ENCODE assay signal across 16 mouse cellular contexts in genomic region chr6:115382712-115383111, GRCm38 (mm10). TPM values are rescaled to one million over a fixed set of nuclear protein-coding genes. Genes with fewer than 3 reads are reported as not detected.
DNase-seq lines count a peak whose midpoint lies in the region; ATAC-seq and TF ChIP-seq lines count a peak whose summit lies in the region.
"Had no signal": no experiment of that assay in that cellular context is flagged by ENCODE, and none has a peak within 500 bp of the region (broad histone marks: within the 10 kb centered on the region; RNA-seq: fewer than 3 reads in every experiment).

No protein-coding gene starts in this region.

- TF ChIP-seq CTCF in liver, postnatal 0 days (IDR thresholded peaks at IDR 0.05; ENCODE audit: low read depth), result no peak

- 46% methylated on average over 5 of the region's 5 CpGs for WGBS in heart, embryonic 11.5 days (ENCODE audit: insufficient replicate concordance)
- WGBS in liver, postnatal 0 days (ENCODE audit: insufficient replicate concordance), result 56% methylated on average over 5 of the region's 5 CpGs
- WGBS in liver, embryonic 12.5 days (ENCODE audit: insufficient replicate concordance), result 58% methylated on average over 5 of the region's 5 CpGs

- no peak for ATAC-seq in heart, embryonic 11.5 days (replicated peaks; ENCODE audit: insufficient number of reproducible peaks, low FRiP score, low TSS enrichment)
- peak; percentile 41; the same call in 1 of the 2 replicates for ATAC-seq in liver, postnatal 0 days
- ATAC-seq in liver, embryonic 12.5 days, result no peak
- ATAC-seq: midbrain, embryonic 13.5 days; Patski had no signal

- H3K4me2 ChIP-seq in heart, embryonic 11.5 days, result no peak overlapping the region
- no peak overlapping the region for H3K4me2 ChIP-seq in liver, postnatal 0 days (ENCODE audit: low read depth, low read length)
- no peak overlapping the region for H3K4me2 ChIP-seq in liver, embryonic 12.5 days
- H3K4me2 ChIP-seq: midbrain, embryonic 13.5 days had no signal

- H3K36me3 ChIP-seq in heart, embryonic 11.5 days (ENCODE audit: control insufficient read depth, insufficient read depth, low read length), result no peaks in the 10 kb centered on the region
- no peaks in the 10 kb centered on the region for H3K36me3 ChIP-seq in liver, postnatal 0 days (replicated peaks; ENCODE audit: insufficient read depth, low read length)
- H3K36me3 ChIP-seq in liver, embryonic 12.5 days, result no peaks in the 10 kb centered on the region
- H3K36me3 ChIP-seq: forebrain, embryonic 10.5 days; hindbrain, embryonic 10.5 days; midbrain, embryonic 13.5 days had no signal

- 0 out of 2 replicates have a peak, but pooled peaks have one; percentile 26 for TF ChIP-seq EP300 in liver, postnatal 0 days (IDR thresholded peaks at IDR 0.05; ENCODE audit: low read depth)

- H3K27me3 ChIP-seq in heart, embryonic 11.5 days (ENCODE audit: control insufficient read depth, insufficient read depth, low read length), result no peaks in the 10 kb centered on the region
- H3K27me3 ChIP-seq in liver, postnatal 0 days (ENCODE audit: insufficient read depth, low read length), result no peaks in the 10 kb centered on the region
- no peaks in the 10 kb centered on the region for H3K27me3 ChIP-seq in liver, embryonic 12.5 days (replicated peaks)
- H3K27me3 ChIP-seq: midbrain, embryonic 13.5 days; Patski had no signal

- DNase-seq in heart, adult 11 months, result peak; percentile 96
- no peak for DNase-seq in liver, postnatal 0 days
- DNase-seq in heart, postnatal 4 days, result peak; percentile 25
- no peak for DNase-seq in cerebellum, adult 9-10 months
- no peak for DNase-seq in embryo, embryonic 10.5 days (ENCODE audit: low spot score)
- DNase-seq: cerebellum, adult 2 months; gastrocnemius, postnatal 10 days; lung, postnatal 36 days; thymus, adult 18-20 months had no signal

- H3K9me3 ChIP-seq in heart, embryonic 11.5 days (replicated peaks; ENCODE audit: control insufficient read depth, low read length), result no peaks in the 10 kb centered on the region
- no peaks in the 10 kb centered on the region for H3K9me3 ChIP-seq in liver, postnatal 0 days (ENCODE audit: low read length)
- no peaks in the 10 kb centered on the region for H3K9me3 ChIP-seq in liver, embryonic 12.5 days (replicated peaks)
- H3K9me3 ChIP-seq: forebrain, embryonic 10.5 days; hindbrain, embryonic 10.5 days; midbrain, embryonic 13.5 days had no signal

- no peak overlapping the region for H3K4me3 ChIP-seq in heart, embryonic 11.5 days (ENCODE audit: low read depth, low read length)
- no peak overlapping the region for H3K4me3 ChIP-seq in liver, postnatal 0 days (ENCODE audit: low read depth, low read length)
- H3K4me3 ChIP-seq in liver, embryonic 12.5 days, result no peak overlapping the region
- H3K4me3 ChIP-seq in brown adipose tissue, adult 24 weeks (ENCODE audit: insufficient read depth, low read depth, low read length), result no peak overlapping the region
- H3K4me3 ChIP-seq: forebrain, embryonic 10.5 days; hindbrain, embryonic 10.5 days; midbrain, embryonic 13.5 days had no signal

- no peak overlapping the region for H3K27ac ChIP-seq in heart, embryonic 11.5 days (ENCODE audit: low read depth, low read length)
- no peak overlapping the region for H3K27ac ChIP-seq in liver, postnatal 0 days (ENCODE audit: low read depth)
- no peak overlapping the region for H3K27ac ChIP-seq in liver, embryonic 12.5 days
- H3K27ac ChIP-seq in brown adipose tissue, adult 24 weeks (replicated peaks; ENCODE audit: low read depth, low read length), result peak overlapping the region; percentile 53
- H3K27ac ChIP-seq: forebrain, embryonic 10.5 days; hindbrain, embryonic 10.5 days; midbrain, embryonic 13.5 days had no signal

- no peaks in the 10 kb centered on the region for H3K4me1 ChIP-seq in heart, embryonic 11.5 days (ENCODE audit: control insufficient read depth, insufficient read depth, low read length)
- 0 out of 2 replicates have a peak, but pooled peaks cover 3% of the 10 kb centered on the region for H3K4me1 ChIP-seq in liver, postnatal 0 days (ENCODE audit: insufficient read depth)
- no peaks in the 10 kb centered on the region for H3K4me1 ChIP-seq in liver, embryonic 12.5 days
- peaks cover 20% of the 10 kb centered on the region for H3K4me1 ChIP-seq in brown adipose tissue, adult 24 weeks (ENCODE audit: control insufficient read depth, insufficient read depth, insufficient read length, low read length)
- H3K4me1 ChIP-seq: forebrain, embryonic 10.5 days; hindbrain, embryonic 10.5 days; midbrain, embryonic 13.5 days had no signal

- H3K9ac ChIP-seq in heart, embryonic 11.5 days (ENCODE audit: low read depth, low read length), result no peak overlapping the region
- H3K9ac ChIP-seq in liver, postnatal 0 days (replicated peaks), result no peak overlapping the region
- H3K9ac ChIP-seq in liver, embryonic 12.5 days, result no peak overlapping the region
- H3K9ac ChIP-seq: midbrain, embryonic 13.5 days had no signal

RNA-seq across cellular contexts. Expression of gene Pparg, which starts 22.0 kb away (rescaled TPM):
- 0.69 and 1.3 TPM in 2 replicates for polyA plus RNA-seq in heart, embryonic 11.5 days (2014; fragmentation: Nextera tagmentation; extraction: Ambion mirVana)
- 4.9 and 5.1 TPM in 2 replicates for polyA plus RNA-seq in liver, postnatal 0 days (2015; fragmentation: Nextera tagmentation; extraction: Ambion mirVana)
- polyA plus RNA-seq in liver, embryonic 12.5 days (2016; fragmentation: Nextera tagmentation; extraction: Ambion mirVana), result 1.1 and 1.4 TPM in 2 replicates
- polyA plus RNA-seq in brown adipose tissue, adult 24 weeks (2012; ENCODE audit: insufficient read depth, insufficient read length, missing spikeins), result 257 and 391 TPM in 2 replicates
- total RNA-seq in heart, postnatal 4 days (2021), result 1 to 10 TPM; 7.6 to 9.5 TPM

Comparison
In these comparisons a context has a peak if more than half of its experiments do, and no peak if none do; other contexts are left out.
1. DNase-seq: peak in heart, adult 11 months (single experiment) and heart, postnatal 4 days (single experiment); none in liver, postnatal 0 days (single experiment), cerebellum, adult 9-10 months (single experiment) and embryo, embryonic 10.5 days (single experiment).
2. RNA of gene Pparg, which starts 22.0 kb away (polyA plus RNA-seq): 257 to 391 TPM in brown adipose tissue, adult 24 weeks; 4.9 to 5.1 TPM in liver, postnatal 0 days, 1.1 to 1.4 TPM in liver, embryonic 12.5 days and 0.69 to 1.3 TPM in heart, embryonic 11.5 days; every median in the first group is over 10 times any median in the second.